Mouse (Mus musculus) cerebellum, adult 2 months (tissue): Measurements from ENCODE around the gene Havcr1. TPM values are rescaled to one million over a fixed set of nuclear protein-coding genes. Genes with fewer than 3 reads are reported as not detected.

ENCODE experiments used
- DNase-seq, 2 experiments: peaks; one replicate each; pipeline ENCODE4 v3.0.0; 2021
- H3K27ac ChIP-seq: fragments of 200-500 bp; 2 replicates; pipeline ENCODE4 v1.5.1; 2012; ENCODE audit warnings: low read length, control low read depth, inconsistent platforms; ENCODE audit not compliant: insufficient read depth
- H3K27me3 ChIP-seq: fragments of 200-500 bp; 2 replicates; pipeline ENCODE4 v1.6.1; 2012; ENCODE audit warnings: inconsistent platforms, mild to moderate bottlenecking, low read length, moderate library complexity; ENCODE audit not compliant: control insufficient read depth, insufficient read depth
- H3K4me1 ChIP-seq: fragments of 200-500 bp; 2 replicates; pipeline ENCODE4 v1.6.1; 2011; ENCODE audit warnings: low read length; ENCODE audit not compliant: control insufficient read depth, insufficient read depth
- H3K4me3 ChIP-seq: fragments of 200-500 bp; replicated peaks from 2 replicates; pipeline ENCODE3; 2011; ENCODE audit warnings: mild to moderate bottlenecking, low read depth, low read length, control low read depth; ENCODE audit not compliant: insufficient read depth
- CTCF ChIP-seq: fragments of 200-500 bp; IDR thresholded peaks from 2 replicates; pipeline ENCODE4 v1.5.1; 2011; ENCODE audit warnings: low read depth, mild to moderate bottlenecking, control low read depth, low read length, moderate library complexity, borderline replicate concordance; ENCODE audit not compliant: insufficient read depth
- POLR2A ChIP-seq: fragments of 200-500 bp; IDR thresholded peaks from 2 replicates; pipeline ENCODE4 v1.6.1; 2011; ENCODE audit warnings: low read length, control low read depth, borderline replicate concordance; ENCODE audit not compliant: insufficient read depth
- WGBS: fragments of 180-500 bp; shearing (Covaris S2); methylation state at CpG from one replicate; pipeline ENCODE4 v1.1.7; 2018; 5-methylcytosine and 5-hydroxymethylcytosine counted together
- polyA plus RNA-seq: library from polyadenylated mRNA; depleted of rRNA; stranded (reverse); fragments of >200 nt; gene quantifications from 2 replicates; pipeline ENCODE4 v1.2.3, GENCODE M21; 2012; rRNA removed

Gene Havcr1
- polyA plus RNA-seq, 1 experiment: not detected

GRCm38 (mm10) chr11:46776879-46777278 lies 42.0 kb downstream of the Havcr1 start:
- Histone ChIP-seq H3K4me1 (no peaks in the 10 kb centered on the region), H3K4me3 (no peak overlapping the region), H3K27me3 (no peaks in the 10 kb centered on the region), H3K27ac (no peak overlapping the region)
- no peak for DNase-seq
- TF ChIP-seq POLR2A (no peak), CTCF (no peak)
- 72% methylated on average over 3 of the region's 3 CpGs for WGBS

GRCm38 (mm10) chr11:46779811-46780210 lies 44.9 kb downstream of the Havcr1 start:
- WGBS: 89% methylated on average over 2 of the region's 2 CpGs
- H3K27ac ChIP-seq: no peak overlapping the region

GRCm38 (mm10) chr11:46804440-46804839 lies 69.6 kb downstream of the Havcr1 start:
- H3K27me3 ChIP-seq: no peaks in the 10 kb centered on the region
- no peak for DNase-seq
- TF ChIP-seq CTCF: no peak
- TF ChIP-seq POLR2A: no peak
- no peak overlapping the region for H3K4me3 ChIP-seq
- H3K27ac ChIP-seq: no peak overlapping the region
- no peaks in the 10 kb centered on the region for H3K4me1 ChIP-seq
- 89% methylated on average over 2 of the region's 2 CpGs for WGBS

More at GRCm38 (mm10) chr11:46779811-46780210, 44.9 kb downstream of the Havcr1 start:
- TF ChIP-seq CTCF (no peak), POLR2A (no peak)
- H3K27me3 ChIP-seq: no peaks in the 10 kb centered on the region
- DNase-seq: no peak
- H3K4me3 ChIP-seq: no peak overlapping the region
- H3K4me1 ChIP-seq: no peaks in the 10 kb centered on the region

- Histone ChIP-seq H3K27ac (no peak within 1 kb of the TSS), H3K4me1 (no peaks in the 10 kb centered on the region), H3K27me3 (no peaks in the 10 kb centered on the region), H3K4me3 (no peak within 1 kb of the TSS)
- WGBS: 87% methylated on average over 5 of the region's 5 CpGs
- DNase-seq: no peak
- TF ChIP-seq POLR2A: no peak
- no peak for TF ChIP-seq CTCF
Measured at GRCm38 (mm10) chr11:46810511-46810910, 75.6 kb downstream of the Havcr1 start, which contains the start of gene Timd4. Timd4 (plus strand) TSS chr11:46810800.

GRCm38 (mm10) chr11:46817692-46818091 lies 82.8 kb downstream of the Havcr1 start:
- TF ChIP-seq CTCF: no peak
- 86% methylated on average over 5 of the region's 5 CpGs for WGBS
- Histone ChIP-seq H3K4me1 (no peaks in the 10 kb centered on the region), H3K27me3 (no peaks in the 10 kb centered on the region), H3K4me3 (no peak overlapping the region), H3K27ac (no peak overlapping the region)
- no peak for DNase-seq

GRCm38 (mm10) chr11:46819930-46820329 lies 85.0 kb downstream of the Havcr1 start:
- Histone ChIP-seq H3K27me3 (no peaks in the 10 kb centered on the region), H3K4me3 (no peak overlapping the region)
- 77% methylated on average over 4 of the region's 4 CpGs for WGBS

More at GRCm38 (mm10) chr11:46819930-46820329, 85.0 kb downstream of the Havcr1 start:
- no peaks in the 10 kb centered on the region for H3K4me1 ChIP-seq
- TF ChIP-seq POLR2A (no peak), CTCF (no peak)
- H3K27ac ChIP-seq: no peak overlapping the region
- DNase-seq: no peak

Other genes with a start within 250 kb of the Havcr1 start
- not detected in 2 replicates for gene Gm12169, start 210.9 kb upstream of the Havcr1 start, polyA plus RNA-seq
- not detected in 2 replicates for gene BC053393, start 163.5 kb upstream of the Havcr1 start, polyA plus RNA-seq
- not detected in 2 replicates for gene Dppa1, start 105.8 kb upstream of the Havcr1 start, polyA plus RNA-seq
- not detected in 2 replicates for gene Timd2, start 28.0 kb upstream of the Havcr1 start, polyA plus RNA-seq
- not detected in 2 replicates for gene Timd4, start 75.7 kb downstream of the Havcr1 start, polyA plus RNA-seq